Mouse (Mus musculus): Measurements from ENCODE around the gene Rnpepl1. TPM values are rescaled to one million over a fixed set of nuclear protein-coding genes. Genes with fewer than 3 reads are reported as not detected.

The Rnpepl1 gene
- polyA plus RNA-seq, 1 experiment from 2014 or later = 62.7 TPM

GRCm38 (mm10) chr1:92906779-92907631 is 3.6 kb upstream of the Rnpepl1 start, which contains the start of gene Dusp28:
Gene Dusp28 (plus strand): TSS chr1:92906981.
- DNase-seq (ENCODE audit: low read depth, low spot score) = peak; percentile 74
- peak; percentile 79 for ATAC-seq
- CTCF ChIA-PET = interaction anchor here (0.6 to 1.6 kb wide), 4 partner anchors 22 to 66 kb away, joined by 3 read pairs; no protein-coding TSS in a partner anchor
- TF ChIP-seq CTCF (IDR thresholded peaks at IDR 0.05) = no peak
- in situ Hi-C loops (cut with MboI; ENCODE audit: low pct_unique_long_range_greater_than_20kb) = no loop called here
- no peaks in the 10 kb centered on the region for H3K27me3 ChIP-seq
- POLR2A ChIA-PET = interaction anchor here (0.8 to 1.0 kb wide), 2 partner anchors 31 to 265 kb away, joined by 3 read pairs; partner anchors contain the start of gene Cops9

- DNase-seq (ENCODE audit: low read depth, low spot score) = no peak
- TF ChIP-seq CTCF (IDR thresholded peaks at IDR 0.05) = no peak
- CTCF ChIA-PET = interaction anchor here (1.3 to 1.6 kb wide), 3 partner anchors 21 to 29 kb away, joined by 3 read pairs; no protein-coding TSS in a partner anchor
- in situ Hi-C loops (cut with MboI; ENCODE audit: low pct_unique_long_range_greater_than_20kb) = no loop called here
- H3K27me3 ChIP-seq = no peaks in the 10 kb centered on the region
- ATAC-seq = no peak
- POLR2A ChIA-PET = interaction anchor here (1.0 kb wide), 1 partner anchor 266 kb away, joined by 3 read pairs; the partner anchor contains the start of gene Cops9
Measured at GRCm38 (mm10) chr1:92907632-92908360, 2.8 kb upstream of the Rnpepl1 start.

DNA sequence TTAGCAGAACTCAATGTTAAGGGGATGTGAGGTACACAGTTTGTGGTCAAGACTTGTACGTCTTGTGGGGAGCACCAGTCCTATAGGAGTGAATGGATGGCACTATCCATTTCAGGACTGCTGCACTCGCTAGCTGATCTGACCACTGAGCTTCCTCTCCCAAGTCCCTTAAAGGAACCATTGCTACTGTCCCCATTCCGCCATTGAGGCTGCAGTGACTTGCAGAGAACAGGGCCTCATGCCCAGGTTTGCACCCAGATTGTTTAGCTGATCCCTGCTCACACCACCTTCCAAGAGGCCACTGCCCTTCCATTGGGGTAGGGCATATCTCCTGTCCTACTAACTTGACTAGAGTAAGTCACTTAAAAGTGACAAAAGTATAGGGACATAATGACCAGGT is 1.9 kb upstream of the Rnpepl1 start:
- no peaks in the 10 kb centered on the region for H3K27me3 ChIP-seq
- in situ Hi-C loops (cut with MboI; ENCODE audit: low pct_unique_long_range_greater_than_20kb) = no loop called here
- DNase-seq (ENCODE audit: low read depth, low spot score) = no peak
- no peak for TF ChIP-seq CTCF (IDR thresholded peaks at IDR 0.05)
- ATAC-seq = no peak
- ChIA-PET CTCF (interaction anchor here (1.6 kb wide), 1 partner anchor 29 kb away, joined by 3 read pairs; no protein-coding TSS in a partner anchor), POLR2A (no interaction called here)

- ChIA-PET POLR2A (no interaction called here), CTCF (interaction anchor here (1.2 kb wide), 1 partner anchor 9 kb away, joined by 3 read pairs; no protein-coding TSS in a partner anchor)
- ATAC-seq (no peak), DNase-seq (ENCODE audit: low read depth, low spot score) (no peak)
- TF ChIP-seq CTCF (IDR thresholded peaks at IDR 0.05) = no peak
- in situ Hi-C loops (cut with MboI; ENCODE audit: low pct_unique_long_range_greater_than_20kb) = no loop called here
- H3K27me3 ChIP-seq = no peaks in the 10 kb centered on the region
Measured at GRCm38 (mm10) chr1:92909068-92909467, 1.5 kb upstream of the Rnpepl1 start.

DNA sequence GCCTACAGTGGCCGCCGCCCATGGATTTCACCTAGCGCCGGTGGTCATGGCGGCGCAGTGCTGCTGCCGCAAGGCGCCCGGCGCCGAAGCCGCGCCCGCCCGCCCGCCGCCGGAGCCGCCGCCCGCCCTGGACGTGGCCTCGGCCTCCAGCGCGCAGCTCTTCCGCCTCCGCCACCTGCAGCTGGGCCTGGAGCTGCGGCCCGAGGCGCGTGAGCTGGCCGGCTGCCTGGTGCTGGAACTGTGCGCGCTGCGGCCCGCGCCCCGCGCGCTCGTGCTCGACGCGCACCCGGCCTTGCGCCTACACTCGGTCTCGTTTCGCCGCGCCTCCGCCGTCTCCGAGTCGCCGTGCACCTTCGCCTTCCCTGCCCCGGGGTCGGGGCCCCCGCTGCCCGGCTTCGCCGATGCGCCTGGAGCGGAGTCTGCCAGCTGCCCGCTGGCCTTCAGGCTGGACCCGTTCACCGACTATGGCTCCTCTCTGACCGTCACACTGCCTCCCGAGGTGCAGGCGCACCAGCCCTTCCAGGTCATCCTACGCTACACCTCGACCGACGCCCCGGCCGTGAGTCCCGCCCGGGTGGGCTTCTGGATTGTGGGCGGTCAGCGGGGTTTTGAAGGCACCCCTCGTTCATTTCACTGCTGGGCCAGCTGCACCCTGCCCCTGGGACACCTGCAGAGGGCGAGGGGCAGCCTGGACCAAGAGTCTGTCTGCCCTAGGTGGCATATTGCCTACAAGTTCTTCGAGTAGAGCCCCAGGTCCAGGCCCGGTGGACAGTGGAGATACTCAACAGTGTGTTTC is 540 bp downstream of the Rnpepl1 start:
- DNase-seq (ENCODE audit: low read depth, low spot score) (no peak), ATAC-seq (peak; percentile 6)
- in situ Hi-C loops (cut with MboI; ENCODE audit: low pct_unique_long_range_greater_than_20kb) = no loop called here
- ChIA-PET CTCF (interaction anchor here (1.1 kb wide), 1 partner anchor 25 kb away, joined by 3 read pairs; no protein-coding TSS in a partner anchor), POLR2A (interaction anchor here (1.2 kb wide), 1 partner anchor 63 kb away, joined by 3 read pairs; no protein-coding TSS in a partner anchor)
- TF ChIP-seq CTCF (IDR thresholded peaks at IDR 0.05) = no peak
- no peaks in the 10 kb centered on the region for H3K27me3 ChIP-seq

DNA sequence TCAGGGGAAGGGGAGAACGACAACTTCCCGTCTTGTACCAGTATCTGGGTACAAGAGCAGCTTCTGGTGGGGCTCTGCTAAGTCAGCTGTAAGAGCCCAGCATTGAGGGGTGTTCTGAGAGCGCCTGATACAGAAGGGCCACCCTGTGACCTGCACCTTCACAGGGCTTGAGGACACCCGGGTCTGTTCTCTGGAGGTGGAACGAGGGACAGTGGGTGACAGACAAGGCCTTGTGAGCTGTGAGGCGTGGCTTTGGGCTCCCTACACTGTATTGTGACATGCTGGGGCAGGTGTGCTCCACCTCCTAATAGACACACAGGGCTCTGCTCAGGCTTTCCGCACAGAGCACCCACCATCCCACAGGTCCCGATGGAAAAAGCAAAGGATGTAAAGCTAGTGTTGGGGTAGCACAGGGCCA is 1.1 kb downstream of the Rnpepl1 start:
- in situ Hi-C loops (cut with MboI; ENCODE audit: low pct_unique_long_range_greater_than_20kb) = no loop called here
- ATAC-seq (no peak), DNase-seq (ENCODE audit: low read depth, low spot score) (no peak)
- H3K27me3 ChIP-seq = no peaks in the 10 kb centered on the region
- ChIA-PET POLR2A (interaction anchor here (1.2 kb wide), 1 partner anchor 62 kb away, joined by 3 read pairs; no protein-coding TSS in a partner anchor), CTCF (interaction anchor here (1.1 kb wide), 1 partner anchor 25 kb away, joined by 3 read pairs; no protein-coding TSS in a partner anchor)
- TF ChIP-seq CTCF (IDR thresholded peaks at IDR 0.05) = no peak

- no peak for ATAC-seq
- CTCF ChIA-PET = no interaction called here
- no peak for TF ChIP-seq CTCF (IDR thresholded peaks at IDR 0.05)
- DNase-seq (ENCODE audit: low read depth, low spot score) = no peak
- no peaks in the 10 kb centered on the region for H3K27me3 ChIP-seq
- in situ Hi-C loops (cut with MboI; ENCODE audit: low pct_unique_long_range_greater_than_20kb) = no loop called here
- POLR2A ChIA-PET = no interaction called here
Measured at GRCm38 (mm10) chr1:92912286-92912685, 1.7 kb downstream of the Rnpepl1 start.

- ATAC-seq = no peak
- no peak for TF ChIP-seq CTCF (IDR thresholded peaks at IDR 0.05)
- no peaks in the 10 kb centered on the region for H3K27me3 ChIP-seq
- DNase-seq (ENCODE audit: low read depth, low spot score) = no peak
- ChIA-PET POLR2A (no interaction called here), CTCF (no interaction called here)
- in situ Hi-C loops (cut with MboI; ENCODE audit: low pct_unique_long_range_greater_than_20kb) = no loop called here
Measured at GRCm38 (mm10) chr1:92914239-92914638, 3.7 kb downstream of the Rnpepl1 start.

DNA sequence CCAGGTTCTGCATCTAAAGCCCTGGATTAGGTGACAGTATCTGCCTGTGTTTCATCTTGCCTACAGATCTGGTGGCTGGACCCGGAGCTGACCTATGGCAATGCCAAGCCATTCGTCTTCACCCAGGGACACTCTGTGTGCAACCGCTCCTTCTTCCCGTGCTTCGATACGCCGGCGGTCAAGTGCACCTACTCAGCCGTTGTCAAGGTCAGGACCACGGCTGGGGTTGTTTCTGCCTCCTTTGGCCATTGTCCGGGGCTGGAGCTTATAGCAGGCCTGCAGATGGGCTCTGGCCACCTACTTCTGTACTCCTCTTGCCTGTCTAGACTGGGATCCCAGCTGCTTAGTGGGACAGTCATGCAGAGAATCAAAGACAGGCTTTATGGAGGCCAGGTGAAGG is 4.4 kb downstream of the Rnpepl1 start:
- no peaks in the 10 kb centered on the region for H3K27me3 ChIP-seq
- ATAC-seq (no peak), DNase-seq (ENCODE audit: low read depth, low spot score) (no peak)
- no peak for TF ChIP-seq CTCF (IDR thresholded peaks at IDR 0.05)
- POLR2A ChIA-PET = no interaction called here
- CTCF ChIA-PET = no interaction called here
- in situ Hi-C loops (cut with MboI; ENCODE audit: low pct_unique_long_range_greater_than_20kb) = no loop called here

- ChIA-PET POLR2A (no interaction called here), CTCF (no interaction called here)
- DNase-seq (ENCODE audit: low read depth, low spot score) (no peak), ATAC-seq (no peak)
- H3K27me3 ChIP-seq = no peaks in the 10 kb centered on the region
- in situ Hi-C loops (cut with MboI; ENCODE audit: low pct_unique_long_range_greater_than_20kb) = no loop called here
- TF ChIP-seq CTCF (IDR thresholded peaks at IDR 0.05) = no peak
Measured at GRCm38 (mm10) chr1:92916725-92917124, 6.1 kb downstream of the Rnpepl1 start.
